8 mouse cellular contexts compared by ENCODE assay signal in genomic region chr7:76392941-76393817, GRCm38 (mm10).
A peak's percentile ranks its signal among the peaks of the same experiment; 100 is the strongest.
DNase-seq lines count a peak whose midpoint lies in the region; ATAC-seq and TF ChIP-seq lines count a peak whose summit lies in the region.

No protein-coding gene starts in this region.

- no peak overlapping the region for H3K27ac ChIP-seq in spleen, adult 2 months (ENCODE audit: insufficient read depth, low read length)
- no peak overlapping the region for H3K27ac ChIP-seq in kidney, adult 2 months (ENCODE audit: insufficient read depth, low read depth, low read length)
- H3K27ac ChIP-seq in limb, embryonic 10.5 days, result no peak overlapping the region
- H3K27ac ChIP-seq in midbrain, embryonic 12.5 days (replicated peaks), result peak overlapping the region; percentile 22; the same call in 1 of the 2 replicates

- TF ChIP-seq POLR2A in spleen, adult 2 months (IDR thresholded peaks at IDR 0.05; ENCODE audit: low read depth, low read length), result no peak
- no peak for TF ChIP-seq POLR2A in kidney, adult 2 months (IDR thresholded peaks at IDR 0.05; ENCODE audit: low read depth, low read length)

- no peak overlapping the region; the same call in 1 of the 2 replicates for H3K4me3 ChIP-seq in spleen, adult 2 months (ENCODE audit: extremely low read depth, insufficient read depth, insufficient read length)
- no peak overlapping the region for H3K4me3 ChIP-seq in kidney, adult 2 months (ENCODE audit: insufficient read depth, low read depth, low read length)
- H3K4me3 ChIP-seq in limb, embryonic 10.5 days, result peak overlapping the region; percentile 38
- H3K4me3 ChIP-seq in midbrain, embryonic 12.5 days, result peak overlapping the region; percentile 36

- H3K27me3 ChIP-seq in spleen, adult 2 months (ENCODE audit: control insufficient read depth, insufficient read depth, low read length), result no peaks in the 10 kb centered on the region
- no peaks in the 10 kb centered on the region for H3K27me3 ChIP-seq in kidney, adult 2 months (replicated peaks; ENCODE audit: control insufficient read depth, insufficient read depth, low read length)
- no peaks in the 10 kb centered on the region for H3K27me3 ChIP-seq in limb, embryonic 10.5 days (ENCODE audit: low read depth, poor library complexity, severe bottlenecking)
- 0 out of 2 replicates have a peak, but pooled peaks cover 6% of the 10 kb centered on the region for H3K27me3 ChIP-seq in midbrain, embryonic 12.5 days

- peak; percentile 7 to 60 for DNase-seq in spleen, adult 2 months (ENCODE audit: low read depth in 1 of 2, low spot score in 2 of 2)
- DNase-seq in spleen, adult 12 weeks (ENCODE audit: low spot score), result no peak
- DNase-seq in embryo, embryonic 9.5 days (ENCODE audit: extremely low spot score), result peak; percentile 83
- peak; percentile 47 for DNase-seq in heart, adult 8-10 months (ENCODE audit: low spot score)
- DNase-seq in kidney, adult 2 months, result peak; percentile 58
- DNase-seq in limb, embryonic 10.5 days (ENCODE audit: low spot score), result peak; percentile 65
- DNase-seq in spleen, postnatal 4 days (ENCODE audit: low spot score in 2 of 2), result peak; percentile 32 to 68

- H3K36me3 ChIP-seq in spleen, adult 2 months (ENCODE audit: control insufficient read depth, insufficient read depth, low read length), result no peaks in the 10 kb centered on the region
- H3K36me3 ChIP-seq in kidney, adult 2 months (ENCODE audit: control insufficient read depth, insufficient read depth, low read length), result no peaks in the 10 kb centered on the region
- no peaks in the 10 kb centered on the region for H3K36me3 ChIP-seq in limb, embryonic 10.5 days
- H3K36me3 ChIP-seq in midbrain, embryonic 12.5 days, result no peaks in the 10 kb centered on the region

- no peak overlapping the region; the same call in 1 of the 2 replicates for H3K9ac ChIP-seq in midbrain, embryonic 12.5 days (replicated peaks)

- H3K9me3 ChIP-seq in limb, embryonic 10.5 days (replicated peaks), result no peaks in the 10 kb centered on the region
- no peaks in the 10 kb centered on the region for H3K9me3 ChIP-seq in midbrain, embryonic 12.5 days

- 33% methylated on average over 15 of the region's 15 CpGs for WGBS in spleen, adult 2 months
- 9% methylated on average over 15 of the region's 15 CpGs for WGBS in kidney, adult 2 months
- WGBS in limb, embryonic 10.5 days, result 18% methylated on average over 15 of the region's 15 CpGs
- 8% methylated on average over 15 of the region's 15 CpGs for WGBS in midbrain, embryonic 12.5 days

- TF ChIP-seq CTCF in spleen, adult 2 months (IDR thresholded peaks at IDR 0.05; ENCODE audit: extremely low read depth, insufficient read depth, insufficient read length, insufficient replicate concordance), result peak; percentile 28; the same call in 1 of the 2 replicates
- peak; percentile 72 for TF ChIP-seq CTCF in kidney, adult 2 months (conservative IDR thresholded peaks at IDR 0.05; ENCODE audit: insufficient read depth, insufficient read length, low read depth, low read length)

- H3K4me2 ChIP-seq in midbrain, embryonic 12.5 days (replicated peaks), result peak overlapping the region; percentile 50

- H3K4me1 ChIP-seq in spleen, adult 2 months (ENCODE audit: control insufficient read depth, insufficient read depth, insufficient read length), result peaks cover 2% of the 10 kb centered on the region; the same call in 1 of the 2 replicates
- no peaks in the 10 kb centered on the region for H3K4me1 ChIP-seq in kidney, adult 2 months (ENCODE audit: control insufficient read depth, insufficient read depth, low read length)
- peaks cover 9% of the 10 kb centered on the region for H3K4me1 ChIP-seq in limb, embryonic 10.5 days
- peaks cover 14% of the 10 kb centered on the region for H3K4me1 ChIP-seq in midbrain, embryonic 12.5 days

- peak; percentile 92 for ATAC-seq in midbrain, embryonic 12.5 days (ENCODE audit: low FRiP score, low read depth)

Comparison
In these comparisons a context has a peak if more than half of its experiments do, and no peak if none do; other contexts are left out.
1. H3K4me3 ChIP-seq: peak in limb, embryonic 10.5 days (single experiment) and midbrain, embryonic 12.5 days (single experiment); none in spleen, adult 2 months (single experiment) and kidney, adult 2 months (single experiment).